Mouse (Mus musculus): Measurements from ENCODE around the gene Spg20. TPM values are rescaled to one million over a fixed set of nuclear protein-coding genes. Genes with fewer than 3 reads are reported as not detected.

Gene Spg20
- polyA plus RNA-seq, 1 experiment from 2014 or later, result 67.3 TPM

- H3K9ac ChIP-seq (ENCODE audit: low read depth, low read length), result no peak overlapping the region
- no peak for ATAC-seq (ENCODE audit: low read depth)
- no peaks in the 10 kb centered on the region for H3K9me3 ChIP-seq (ENCODE audit: control insufficient read depth, low read length)
- H3K4me1 ChIP-seq (ENCODE audit: control insufficient read depth, insufficient read depth, low read length), result peaks cover 5% of the 10 kb centered on the region; the same call in 1 of the 2 replicates
- H3K27ac ChIP-seq (replicated peaks; ENCODE audit: low read depth, low read length), result no peak overlapping the region
- 82% methylated on average over 2 of the region's 2 CpGs for WGBS
- no peaks in the 10 kb centered on the region for H3K27me3 ChIP-seq (replicated peaks; ENCODE audit: control insufficient read depth, insufficient read depth, low read length)
- H3K4me2 ChIP-seq (ENCODE audit: low read depth, low read length), result no peak overlapping the region
- no peaks in the 10 kb centered on the region for H3K36me3 ChIP-seq (ENCODE audit: control insufficient read depth, insufficient read depth, low read length)
- no peak overlapping the region for H3K4me3 ChIP-seq (ENCODE audit: low read depth, low read length)
- no peak for DNase-seq (ENCODE audit: low spot score)
These were observed 35.2 kb downstream of the Spg20 start for GRCm38 (mm10) chr3:55147156-55147555.

GRCm38 (mm10) chr3:55148091-55148490, 36.2 kb downstream of the Spg20 start:
- no peak overlapping the region for H3K4me2 ChIP-seq (ENCODE audit: low read depth, low read length)
- no peaks in the 10 kb centered on the region for H3K27me3 ChIP-seq (replicated peaks; ENCODE audit: control insufficient read depth, insufficient read depth, low read length)
- DNase-seq (ENCODE audit: low spot score) (peak; percentile 52), ATAC-seq (ENCODE audit: low read depth) (no peak)
- H3K27ac ChIP-seq (replicated peaks; ENCODE audit: low read depth, low read length), result no peak overlapping the region
- WGBS, result 14% methylated on average over 3 of the region's 3 CpGs
- no peak overlapping the region for H3K4me3 ChIP-seq (ENCODE audit: low read depth, low read length)
- H3K9ac ChIP-seq (ENCODE audit: low read depth, low read length), result no peak overlapping the region
- peaks cover 5% of the 10 kb centered on the region; the same call in 1 of the 2 replicates for H3K4me1 ChIP-seq (ENCODE audit: control insufficient read depth, insufficient read depth, low read length)
- H3K36me3 ChIP-seq (ENCODE audit: control insufficient read depth, insufficient read depth, low read length), result no peaks in the 10 kb centered on the region
- H3K9me3 ChIP-seq (ENCODE audit: control insufficient read depth, low read length), result no peaks in the 10 kb centered on the region

GRCm38 (mm10) chr3:55151656-55152433, 39.9 kb downstream of the Spg20 start:
- peak; percentile 68 for DNase-seq (ENCODE audit: low spot score)
- H3K27me3 ChIP-seq (replicated peaks; ENCODE audit: control insufficient read depth, insufficient read depth, low read length), result no peaks in the 10 kb centered on the region
- WGBS, result 39% methylated on average over 7 of the region's 7 CpGs

DNA sequence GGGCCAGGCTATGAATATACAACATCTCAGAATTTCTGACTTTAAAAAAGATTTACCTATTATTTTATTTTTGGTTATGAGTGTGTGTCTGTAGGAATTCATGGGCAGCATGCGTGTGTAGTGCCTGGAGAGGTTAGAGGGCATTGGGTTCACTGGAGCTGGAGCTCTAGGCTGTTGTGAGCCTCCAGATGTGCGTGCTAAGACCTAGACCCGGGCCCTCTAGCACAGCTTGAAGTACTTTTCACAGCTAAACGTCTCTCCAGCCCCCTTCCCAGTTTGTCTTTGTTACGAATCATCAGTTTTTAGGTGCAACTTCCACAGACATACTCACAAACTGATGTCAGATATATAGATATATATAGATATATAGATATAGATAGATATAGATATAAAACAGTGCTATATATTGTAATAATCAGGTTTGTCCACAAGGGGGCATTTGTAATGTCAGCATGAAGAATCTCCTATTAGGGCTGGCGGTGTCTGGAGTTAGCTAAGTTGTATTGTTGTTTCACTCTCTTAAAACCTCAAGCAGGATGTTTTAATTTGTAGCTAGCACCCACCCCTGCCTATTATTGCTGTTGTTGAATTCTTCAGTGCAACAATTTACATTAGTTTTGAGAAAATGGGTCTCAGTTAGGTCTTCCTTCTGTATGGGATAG, 40.9 kb downstream of the Spg20 start:
- H3K27me3 ChIP-seq (replicated peaks; ENCODE audit: control insufficient read depth, insufficient read depth, low read length), result no peaks in the 10 kb centered on the region
- DNase-seq (ENCODE audit: low spot score) (peak; percentile 81), ATAC-seq (ENCODE audit: low read depth) (no peak)
- peaks cover 4% of the 10 kb centered on the region; the same call in 1 of the 2 replicates for H3K4me1 ChIP-seq (ENCODE audit: control insufficient read depth, insufficient read depth, low read length)
- H3K9ac ChIP-seq (ENCODE audit: low read depth, low read length), result no peak overlapping the region
- no peak overlapping the region for H3K4me2 ChIP-seq (ENCODE audit: low read depth, low read length)
- WGBS, result 46% methylated on average over 6 of the region's 6 CpGs
- no peaks in the 10 kb centered on the region for H3K36me3 ChIP-seq (ENCODE audit: control insufficient read depth, insufficient read depth, low read length)
- H3K4me3 ChIP-seq (ENCODE audit: low read depth, low read length), result no peak overlapping the region
- H3K27ac ChIP-seq (replicated peaks; ENCODE audit: low read depth, low read length), result no peak overlapping the region
- no peaks in the 10 kb centered on the region for H3K9me3 ChIP-seq (ENCODE audit: control insufficient read depth, low read length)

More at GRCm38 (mm10) chr3:55151656-55152433, 39.9 kb downstream of the Spg20 start:
- no peaks in the 10 kb centered on the region for H3K9me3 ChIP-seq (ENCODE audit: control insufficient read depth, low read length)
- H3K4me3 ChIP-seq (ENCODE audit: low read depth, low read length), result no peak overlapping the region
- H3K9ac ChIP-seq (ENCODE audit: low read depth, low read length), result no peak overlapping the region
- H3K4me2 ChIP-seq (ENCODE audit: low read depth, low read length), result no peak overlapping the region
- no peaks in the 10 kb centered on the region for H3K36me3 ChIP-seq (ENCODE audit: control insufficient read depth, insufficient read depth, low read length)
- peak; percentile 37; the same call in 1 of the 2 replicates for ATAC-seq (ENCODE audit: low read depth)
- peaks cover 5% of the 10 kb centered on the region; the same call in 1 of the 2 replicates for H3K4me1 ChIP-seq (ENCODE audit: control insufficient read depth, insufficient read depth, low read length)
- no peak overlapping the region for H3K27ac ChIP-seq (replicated peaks; ENCODE audit: low read depth, low read length)

DNA sequence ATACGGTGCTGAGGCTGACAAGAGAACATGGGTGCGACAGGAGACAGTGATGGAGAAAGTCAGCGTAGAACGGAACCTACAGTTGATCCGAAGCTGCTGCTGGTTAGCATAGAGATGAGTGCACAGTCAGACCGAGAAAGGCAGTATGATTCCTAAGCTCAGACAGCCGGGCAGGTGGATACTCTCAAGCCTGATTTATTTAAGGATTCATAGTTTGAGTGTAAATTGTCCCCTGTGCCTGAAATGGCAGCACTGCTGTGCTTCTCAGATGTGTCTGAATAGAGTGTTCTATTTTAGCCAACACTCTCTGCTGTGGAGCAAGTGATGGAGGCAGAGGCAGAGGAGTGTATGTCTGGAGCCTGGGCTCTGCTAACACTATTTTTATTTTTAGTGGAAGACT, 42.3 kb downstream of the Spg20 start:
- no peak overlapping the region for H3K4me2 ChIP-seq (ENCODE audit: low read depth, low read length)
- H3K9me3 ChIP-seq (ENCODE audit: control insufficient read depth, low read length), result no peaks in the 10 kb centered on the region
- H3K27ac ChIP-seq (replicated peaks; ENCODE audit: low read depth, low read length), result no peak overlapping the region
- H3K27me3 ChIP-seq (replicated peaks; ENCODE audit: control insufficient read depth, insufficient read depth, low read length), result no peaks in the 10 kb centered on the region
- ATAC-seq (ENCODE audit: low read depth), result no peak
- 85% methylated on average over 7 of the region's 7 CpGs for WGBS
- H3K36me3 ChIP-seq (ENCODE audit: control insufficient read depth, insufficient read depth, low read length), result no peaks in the 10 kb centered on the region
- no peak for DNase-seq (ENCODE audit: low spot score)
- H3K9ac ChIP-seq (ENCODE audit: low read depth, low read length), result no peak overlapping the region
- no peaks in the 10 kb centered on the region for H3K4me1 ChIP-seq (ENCODE audit: control insufficient read depth, insufficient read depth, low read length)
- no peak overlapping the region for H3K4me3 ChIP-seq (ENCODE audit: low read depth, low read length)

DNA sequence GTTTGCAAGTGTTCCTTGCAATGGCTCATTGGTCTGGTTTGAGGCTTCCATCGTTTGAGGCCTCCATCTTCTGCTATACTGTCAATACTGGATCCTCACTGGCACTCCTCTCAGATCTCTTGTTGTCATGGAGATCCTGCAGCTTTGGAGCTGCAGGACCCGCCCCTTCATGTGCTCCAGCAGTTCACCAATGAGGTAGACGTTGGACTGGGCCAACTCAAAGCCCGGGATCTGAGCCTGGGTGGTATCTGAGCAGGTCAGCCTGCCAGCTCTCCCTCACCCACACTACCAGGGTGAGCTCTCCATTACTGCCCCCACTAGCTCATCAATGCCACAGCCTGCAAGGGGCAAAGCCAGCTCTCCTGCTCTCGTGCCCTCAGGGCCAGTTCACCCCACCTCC, 45.5 kb downstream of the Spg20 start:
- Histone ChIP-seq H3K4me3 (ENCODE audit: low read depth, low read length) (no peak overlapping the region), H3K27me3 (replicated peaks; ENCODE audit: control insufficient read depth, insufficient read depth, low read length) (no peaks in the 10 kb centered on the region), H3K4me2 (ENCODE audit: low read depth, low read length) (no peak overlapping the region), H3K27ac (replicated peaks; ENCODE audit: low read depth, low read length) (no peak overlapping the region), H3K9me3 (ENCODE audit: control insufficient read depth, low read length) (no peaks in the 10 kb centered on the region), H3K4me1 (ENCODE audit: control insufficient read depth, insufficient read depth, low read length) (no peaks in the 10 kb centered on the region), H3K9ac (ENCODE audit: low read depth, low read length) (no peak overlapping the region), H3K36me3 (ENCODE audit: control insufficient read depth, insufficient read depth, low read length) (no peaks in the 10 kb centered on the region)
- ATAC-seq (ENCODE audit: low read depth), result no peak
- 64% methylated on average over 5 of the region's 5 CpGs for WGBS
- no peak for DNase-seq (ENCODE audit: low spot score)

DNA sequence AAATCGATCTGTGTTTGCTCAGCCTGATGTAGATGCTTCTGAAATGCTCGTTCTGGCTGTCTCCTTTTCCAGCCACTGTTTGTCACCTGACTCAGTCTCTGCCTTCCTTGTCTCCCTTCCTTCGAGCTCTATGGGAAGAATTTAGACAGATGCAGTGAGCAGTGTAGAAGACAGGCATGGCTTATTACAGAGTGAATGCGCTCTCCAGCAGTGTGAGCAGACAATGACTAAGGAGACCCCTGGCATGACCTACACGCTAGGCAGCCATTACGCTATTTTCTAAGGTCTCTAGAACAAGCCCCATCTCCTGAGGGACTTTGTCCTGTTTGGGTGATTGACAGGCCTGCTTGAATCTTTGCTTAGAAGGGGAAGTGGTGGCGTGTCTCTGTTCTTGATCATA, 49.2 kb downstream of the Spg20 start:
- H3K4me2 ChIP-seq (ENCODE audit: low read depth, low read length), result no peak overlapping the region
- DNase-seq (ENCODE audit: low spot score) (no peak), ATAC-seq (ENCODE audit: low read depth) (no peak)
- no peaks in the 10 kb centered on the region for H3K36me3 ChIP-seq (ENCODE audit: control insufficient read depth, insufficient read depth, low read length)
- H3K9me3 ChIP-seq (ENCODE audit: control insufficient read depth, low read length), result no peaks in the 10 kb centered on the region
- no peak overlapping the region for H3K27ac ChIP-seq (replicated peaks; ENCODE audit: low read depth, low read length)
- H3K4me1 ChIP-seq (ENCODE audit: control insufficient read depth, insufficient read depth, low read length), result no peaks in the 10 kb centered on the region
- H3K9ac ChIP-seq (ENCODE audit: low read depth, low read length), result no peak overlapping the region
- H3K4me3 ChIP-seq (ENCODE audit: low read depth, low read length), result no peak overlapping the region
- no peaks in the 10 kb centered on the region for H3K27me3 ChIP-seq (replicated peaks; ENCODE audit: control insufficient read depth, insufficient read depth, low read length)
- 70% methylated on average over 7 of the region's 7 CpGs for WGBS

GRCm38 (mm10) chr3:55163510-55163909, 51.6 kb downstream of the Spg20 start:
- H3K4me1 ChIP-seq (ENCODE audit: control insufficient read depth, insufficient read depth, low read length), result no peaks in the 10 kb centered on the region
- no peak for DNase-seq (ENCODE audit: low spot score)
- no peaks in the 10 kb centered on the region for H3K27me3 ChIP-seq (replicated peaks; ENCODE audit: control insufficient read depth, insufficient read depth, low read length)
- 70% methylated on average over 4 of the region's 4 CpGs for WGBS
- H3K9me3 ChIP-seq (ENCODE audit: control insufficient read depth, low read length), result no peaks in the 10 kb centered on the region
- H3K36me3 ChIP-seq (ENCODE audit: control insufficient read depth, insufficient read depth, low read length), result no peaks in the 10 kb centered on the region
- H3K4me3 ChIP-seq (ENCODE audit: low read depth, low read length), result no peak overlapping the region
- ATAC-seq (ENCODE audit: low read depth), result no peak
- H3K27ac ChIP-seq (replicated peaks; ENCODE audit: low read depth, low read length), result no peak overlapping the region
- no peak overlapping the region for H3K4me2 ChIP-seq (ENCODE audit: low read depth, low read length)
- H3K9ac ChIP-seq (ENCODE audit: low read depth, low read length), result no peak overlapping the region
